Mouse (Mus musculus) liver, embryonic 12.5 days (tissue): ENCODE results near the gene Babam2. TPM values are rescaled to one million over a fixed set of nuclear protein-coding genes. Genes with fewer than 3 reads are reported as not detected.
"Not testable (repeated sequence)": the region's sequence is repeated elsewhere in the genome, so short reads cannot be mapped to it uniquely, and the experiment has no call there.

Experiments
- ATAC-seq: fragments of 200-750 bp; cut with Nextera tagmentation; 2 replicates; pipeline ENCODE4 v1.8.0; 2017; ENCODE audit warnings: moderate number of reproducible peaks, mild to moderate bottlenecking, moderate library complexity
- H3K27ac ChIP-seq: fragments of 300-500 bp; sonication (generic); 2 replicates; pipeline ENCODE4 v1.5.1; 2016; ENCODE audit warnings: mild to moderate bottlenecking
- H3K27me3 ChIP-seq: fragments of 300-500 bp; sonication (generic); replicated peaks from 2 replicates; pipeline ENCODE4 v1.6.1; 2016; ENCODE audit warnings: mild to moderate bottlenecking, moderate library complexity
- H3K36me3 ChIP-seq: fragments of 300-500 bp; sonication (generic); 2 replicates; pipeline ENCODE4 v1.6.1; 2016; ENCODE audit warnings: mild to moderate bottlenecking, moderate library complexity
- H3K4me1 ChIP-seq: fragments of 300-500 bp; sonication (generic); 2 replicates; pipeline ENCODE4 v1.6.1; 2016
- H3K4me2 ChIP-seq: fragments of 300-500 bp; sonication (generic); 2 replicates; pipeline ENCODE4 v1.6.1; 2016; ENCODE audit warnings: mild to moderate bottlenecking, moderate library complexity
- H3K4me3 ChIP-seq: fragments of 300-500 bp; sonication (generic); 2 replicates; pipeline ENCODE4 v1.5.1; 2016; ENCODE audit warnings: mild to moderate bottlenecking, moderate library complexity
- H3K9ac ChIP-seq: fragments of 300-500 bp; sonication (generic); 2 replicates; pipeline ENCODE4 v1.6.1; 2016; ENCODE audit warnings: mild to moderate bottlenecking, moderate library complexity
- H3K9me3 ChIP-seq: fragments of 300-500 bp; sonication (generic); replicated peaks from 2 replicates; pipeline ENCODE4 v1.6.1; 2016; ENCODE audit warnings: mild to moderate bottlenecking, moderate library complexity
- WGBS: fragments of 180-500 bp; shearing (Covaris S2); methylation state at CpG from one replicate; pipeline ENCODE4 v1.1.7; 2016; ENCODE audit not compliant: insufficient replicate concordance; 5-methylcytosine and 5-hydroxymethylcytosine counted together
- polyA plus RNA-seq: library from polyadenylated mRNA; unstranded; fragments of >200 nt; fragmentation: Nextera tagmentation; extraction: Ambion mirVana; gene quantifications from 2 replicates; pipeline ENCODE4 v1.2.1, GENCODE M21; 2016

Babam2 gene
- polyA plus RNA-seq, 1 experiment from 2014 or later: 41.3 TPM

GRCm38 (mm10) chr5:31792863-31793262 lies 95.4 kb downstream of the Babam2 start:
- WGBS: 72% methylated on average over 8 of the region's 8 CpGs
- no peak for ATAC-seq
- no peak overlapping the region for H3K4me2 ChIP-seq
- peaks cover 24% of the 10 kb centered on the region for H3K4me1 ChIP-seq
- H3K4me3 ChIP-seq: no peak overlapping the region
- H3K27ac ChIP-seq: no peak overlapping the region
- no peaks in the 10 kb centered on the region for H3K27me3 ChIP-seq
- no peak overlapping the region for H3K9ac ChIP-seq
- no peaks in the 10 kb centered on the region for H3K36me3 ChIP-seq
- no peaks in the 10 kb centered on the region for H3K9me3 ChIP-seq

DNA sequence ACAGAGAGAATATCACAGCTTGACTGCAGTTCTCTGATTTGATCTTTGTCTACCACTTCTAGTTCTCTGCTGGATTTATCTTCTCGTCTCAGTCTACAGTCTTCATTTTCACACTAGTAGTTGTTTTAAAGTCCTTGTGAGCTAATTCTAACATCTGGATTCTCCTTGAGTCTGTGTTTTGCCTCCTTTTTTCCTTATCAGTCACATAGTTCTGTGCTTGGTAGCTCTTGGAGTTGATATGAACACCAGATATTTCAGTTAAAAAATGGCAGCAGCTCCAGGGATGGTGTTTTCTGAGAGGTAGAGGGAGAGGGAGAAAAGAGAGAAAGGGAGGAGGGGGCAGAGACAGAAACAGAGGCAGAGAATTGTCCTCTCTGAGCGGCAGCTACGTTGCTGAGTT lies 97.9 kb downstream of the Babam2 start:
- no peak overlapping the region for H3K9ac ChIP-seq
- H3K9me3 ChIP-seq: no peaks in the 10 kb centered on the region
- H3K27me3 ChIP-seq: no peaks in the 10 kb centered on the region
- no peaks in the 10 kb centered on the region for H3K36me3 ChIP-seq
- H3K4me1 ChIP-seq: peaks cover 24% of the 10 kb centered on the region
- H3K4me3 ChIP-seq: no peak overlapping the region
- no peak overlapping the region for H3K4me2 ChIP-seq
- no peak for ATAC-seq
- no peak overlapping the region for H3K27ac ChIP-seq
- WGBS: 18% methylated on average over 3 of the region's 3 CpGs

DNA sequence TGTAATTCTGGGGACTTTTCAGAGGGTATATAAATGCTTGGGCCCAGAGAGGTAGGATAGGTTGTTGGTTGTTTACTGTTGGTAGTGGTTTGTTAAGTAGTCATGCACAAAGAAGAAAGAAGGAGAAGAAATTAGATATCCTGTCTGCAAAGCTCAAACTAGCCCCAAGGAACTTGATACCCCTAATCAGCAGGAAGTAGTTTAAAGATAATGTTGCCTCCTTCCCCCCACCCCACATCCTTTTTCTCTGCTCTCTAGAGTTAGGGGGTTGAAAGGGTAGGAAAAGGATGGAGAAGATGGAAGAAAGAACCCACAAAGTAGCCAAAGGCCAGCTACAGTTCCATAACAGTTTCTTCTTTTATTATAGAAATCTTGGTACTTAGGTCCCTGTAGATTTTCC lies 99.5 kb downstream of the Babam2 start:
- no peaks in the 10 kb centered on the region for H3K9me3 ChIP-seq
- ATAC-seq: no peak
- H3K4me3 ChIP-seq: no peak overlapping the region
- peaks cover 24% of the 10 kb centered on the region for H3K4me1 ChIP-seq
- no peak overlapping the region for H3K9ac ChIP-seq
- H3K36me3 ChIP-seq: no peaks in the 10 kb centered on the region
- no peak overlapping the region for H3K27ac ChIP-seq
- H3K4me2 ChIP-seq: no peak overlapping the region
- H3K27me3 ChIP-seq: no peaks in the 10 kb centered on the region

- 82% methylated on average over 8 of the region's 8 CpGs for WGBS
- not testable (repeated sequence) for H3K9ac ChIP-seq, ATAC-seq, H3K27me3 ChIP-seq, H3K9me3 ChIP-seq, H3K4me1 ChIP-seq, H3K4me2 ChIP-seq, H3K36me3 ChIP-seq, H3K27ac ChIP-seq, H3K4me3 ChIP-seq
These were observed 106.7 kb downstream of the Babam2 start for GRCm38 (mm10) chr5:31804211-31804610.

DNA sequence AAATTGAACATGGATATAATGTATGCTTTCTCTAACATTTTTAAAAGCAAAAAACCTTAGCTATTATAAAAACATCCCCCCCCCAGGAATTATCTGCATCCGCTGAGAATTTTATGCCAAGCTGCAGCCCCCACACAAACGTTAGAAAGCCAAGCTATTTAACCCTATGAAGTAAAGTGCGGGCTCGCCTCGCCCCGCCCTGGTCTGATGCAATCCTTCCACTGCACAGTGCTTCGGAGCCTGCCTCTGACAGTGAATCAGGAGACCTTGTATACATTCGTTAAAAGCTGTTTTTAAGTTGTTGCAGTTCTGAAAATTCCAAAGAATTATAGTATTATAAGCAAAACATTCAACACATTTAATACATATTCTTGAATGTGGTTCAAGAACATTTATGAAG lies 107.3 kb downstream of the Babam2 start:
- Histone ChIP-seq H3K9me3 (no peaks in the 10 kb centered on the region), H3K27me3 (no peaks in the 10 kb centered on the region), H3K4me1 (peaks cover 10% of the 10 kb centered on the region), H3K27ac (no peak overlapping the region), H3K36me3 (no peaks in the 10 kb centered on the region), H3K9ac (no peak overlapping the region), H3K4me2 (no peak overlapping the region), H3K4me3 (no peak overlapping the region)
- no peak for ATAC-seq
- WGBS: 46% methylated on average over 8 of the region's 8 CpGs

DNA sequence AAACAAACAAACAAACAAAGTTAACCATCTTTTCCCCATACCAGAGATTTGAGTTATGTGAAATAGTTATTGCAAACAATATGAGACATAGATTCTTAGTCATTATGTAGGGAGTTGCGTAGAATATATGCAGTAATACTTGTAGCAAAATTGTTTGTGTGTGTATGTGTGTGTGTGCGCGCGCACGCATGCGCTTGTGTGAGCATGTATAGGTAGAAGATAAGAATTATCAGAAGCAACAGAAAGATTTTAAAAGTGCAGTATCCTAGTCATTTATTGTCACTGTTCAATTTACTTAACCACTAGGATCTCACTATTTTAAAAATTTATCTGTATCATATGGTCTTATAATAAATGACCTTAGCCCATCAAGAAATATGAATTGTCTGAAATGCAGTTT lies 109.8 kb downstream of the Babam2 start:
- no peak overlapping the region for H3K4me3 ChIP-seq
- H3K27ac ChIP-seq: no peak overlapping the region
- 87% methylated on average over 6 of the region's 6 CpGs for WGBS
- H3K4me1 ChIP-seq: peaks cover 23% of the 10 kb centered on the region
- no peaks in the 10 kb centered on the region for H3K9me3 ChIP-seq
- H3K27me3 ChIP-seq: no peaks in the 10 kb centered on the region
- no peak overlapping the region for H3K9ac ChIP-seq
- no peaks in the 10 kb centered on the region for H3K36me3 ChIP-seq
- ATAC-seq: no peak
- no peak overlapping the region for H3K4me2 ChIP-seq

DNA sequence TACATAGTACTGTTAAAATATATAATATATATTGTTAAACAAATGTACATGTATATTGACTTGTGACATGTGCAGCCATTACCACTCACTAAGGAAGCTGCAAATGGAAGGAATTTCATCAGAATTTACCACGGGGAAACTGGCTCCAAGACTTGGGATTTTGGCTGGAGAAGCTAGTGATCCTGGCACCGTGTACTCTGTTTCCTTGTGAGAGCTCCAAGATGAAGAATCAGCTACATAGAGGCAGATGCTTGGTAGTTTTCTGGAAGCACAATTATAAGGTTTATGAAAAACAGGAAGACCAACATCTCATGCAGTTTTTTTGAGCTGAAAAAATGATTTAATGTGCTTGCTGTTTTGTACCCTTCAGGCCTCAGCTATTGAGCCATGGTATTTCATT lies 110.8 kb downstream of the Babam2 start:
- Histone ChIP-seq H3K27ac (no peak overlapping the region), H3K9me3 (no peaks in the 10 kb centered on the region), H3K9ac (no peak overlapping the region), H3K27me3 (no peaks in the 10 kb centered on the region), H3K4me2 (no peak overlapping the region), H3K4me3 (no peak overlapping the region), H3K36me3 (no peaks in the 10 kb centered on the region), H3K4me1 (peaks cover 23% of the 10 kb centered on the region)
- 78% methylated on average over 2 of the region's 2 CpGs for WGBS
- ATAC-seq: no peak

- H3K9me3 ChIP-seq: no peaks in the 10 kb centered on the region
- peak overlapping the region; percentile 37; the same call in 1 of the 2 replicates for H3K4me2 ChIP-seq
- no peaks in the 10 kb centered on the region for H3K27me3 ChIP-seq
- no peak overlapping the region for H3K9ac ChIP-seq
- H3K4me1 ChIP-seq: peaks cover 18% of the 10 kb centered on the region
- no peak overlapping the region for H3K27ac ChIP-seq
- peak; percentile 59; the same call in 1 of the 2 replicates for ATAC-seq
- H3K4me3 ChIP-seq: no peak overlapping the region
- 38% methylated on average over 12 of the region's 12 CpGs for WGBS
- H3K36me3 ChIP-seq: no peaks in the 10 kb centered on the region
These were observed 113.5 kb downstream of the Babam2 start for GRCm38 (mm10) chr5:31810796-31811662.

- no peak for ATAC-seq
- H3K4me1 ChIP-seq: peaks cover 18% of the 10 kb centered on the region
- H3K4me2 ChIP-seq: no peak overlapping the region
- no peaks in the 10 kb centered on the region for H3K9me3 ChIP-seq
- WGBS: 83% methylated on average over 1 of the region's 1 CpGs
- H3K27me3 ChIP-seq: no peaks in the 10 kb centered on the region
- no peak overlapping the region for H3K9ac ChIP-seq
- H3K4me3 ChIP-seq: no peak overlapping the region
- no peak overlapping the region for H3K27ac ChIP-seq
- H3K36me3 ChIP-seq: no peaks in the 10 kb centered on the region
These were observed 114.1 kb downstream of the Babam2 start for GRCm38 (mm10) chr5:31811663-31812001.

DNA sequence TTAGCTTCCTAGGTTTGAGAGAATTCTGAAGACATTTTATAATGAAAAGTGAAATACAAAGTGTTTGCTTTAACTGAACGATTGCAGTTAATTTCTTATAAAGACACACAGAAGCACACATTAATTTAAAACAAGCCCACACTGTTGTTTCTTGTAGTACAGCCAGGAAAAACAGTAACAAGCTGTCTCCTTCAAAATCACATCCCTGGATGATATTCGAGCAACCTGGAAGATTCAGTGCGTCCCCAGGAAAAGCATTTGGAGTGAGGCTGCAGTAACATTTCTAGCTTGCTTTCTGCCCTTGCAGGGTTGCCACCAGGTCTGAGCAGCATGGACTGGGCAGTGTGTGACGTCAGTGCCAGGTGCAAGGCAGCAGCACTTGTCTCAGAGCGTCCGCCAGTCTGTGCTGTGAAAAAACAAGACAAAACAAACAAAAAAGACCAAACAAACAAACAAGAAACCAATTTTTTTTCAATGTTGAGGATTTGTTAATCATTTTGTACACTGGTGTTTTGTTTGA lies 115.7 kb downstream of the Babam2 start:
- Histone ChIP-seq H3K4me2 (no peak overlapping the region), H3K4me1 (peaks cover 15% of the 10 kb centered on the region), H3K27ac (no peak overlapping the region), H3K36me3 (no peaks in the 10 kb centered on the region), H3K9ac (no peak overlapping the region), H3K27me3 (no peaks in the 10 kb centered on the region), H3K4me3 (no peak overlapping the region), H3K9me3 (no peaks in the 10 kb centered on the region)
- no peak for ATAC-seq
- 83% methylated on average over 6 of the region's 6 CpGs for WGBS

GRCm38 (mm10) chr5:31814068-31814467 lies 116.6 kb downstream of the Babam2 start:
- WGBS: 53% methylated on average over 4 of the region's 4 CpGs
- Histone ChIP-seq H3K27ac (no peak overlapping the region), H3K36me3 (no peaks in the 10 kb centered on the region), H3K9me3 (no peaks in the 10 kb centered on the region), H3K27me3 (no peaks in the 10 kb centered on the region), H3K9ac (no peak overlapping the region), H3K4me1 (peaks cover 15% of the 10 kb centered on the region), H3K4me3 (no peak overlapping the region), H3K4me2 (no peak overlapping the region)
- no peak for ATAC-seq

DNA sequence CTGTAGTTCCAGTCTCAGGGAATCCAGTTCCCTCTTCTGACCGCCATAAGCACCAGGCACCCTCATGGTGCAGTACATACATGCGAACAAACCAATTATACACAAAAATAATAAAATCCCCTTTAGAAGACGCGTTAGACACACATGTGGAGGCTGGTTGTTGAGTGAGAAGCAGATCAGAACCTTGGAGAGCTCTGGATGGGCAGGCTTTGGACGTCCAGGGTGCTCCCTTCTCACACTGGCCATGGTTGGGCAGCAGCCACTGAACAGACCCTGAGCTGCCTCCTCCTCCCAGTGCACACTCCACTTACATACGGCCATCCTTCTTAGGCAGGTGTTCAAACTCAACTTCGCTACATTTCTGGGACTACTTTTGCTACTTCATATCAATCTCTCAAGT lies 117.6 kb downstream of the Babam2 start:
- Histone ChIP-seq H3K4me3 (no peak overlapping the region), H3K36me3 (no peaks in the 10 kb centered on the region), H3K9me3 (no peaks in the 10 kb centered on the region), H3K4me1 (peaks cover 12% of the 10 kb centered on the region), H3K4me2 (no peak overlapping the region), H3K27me3 (no peaks in the 10 kb centered on the region), H3K27ac (no peak overlapping the region), H3K9ac (no peak overlapping the region)
- WGBS: 71% methylated on average over 7 of the region's 7 CpGs
- ATAC-seq: no peak

DNA sequence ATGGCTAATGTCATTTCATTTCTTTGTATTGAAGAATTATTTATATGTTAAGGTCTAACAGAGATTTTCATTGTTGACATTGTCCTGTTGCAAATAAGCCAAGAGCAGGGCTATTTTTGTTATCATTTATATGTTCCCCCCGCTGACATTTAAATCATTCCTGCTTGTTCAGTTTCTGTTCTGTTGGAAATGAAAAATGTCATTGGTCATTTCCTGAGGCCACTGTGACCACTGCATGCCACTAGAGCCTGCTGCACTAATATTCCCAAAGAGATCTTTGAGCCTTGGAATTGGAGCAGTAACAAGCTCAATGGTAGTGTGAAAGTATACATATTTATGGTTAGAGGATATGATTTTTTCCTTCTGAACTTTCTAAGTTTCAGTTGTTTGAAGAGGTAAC lies 118.6 kb downstream of the Babam2 start:
- Histone ChIP-seq H3K4me3 (no peak overlapping the region), H3K4me1 (peaks cover 2% of the 10 kb centered on the region), H3K27ac (no peak overlapping the region), H3K4me2 (no peak overlapping the region), H3K27me3 (no peaks in the 10 kb centered on the region), H3K9me3 (no peaks in the 10 kb centered on the region), H3K9ac (no peak overlapping the region), H3K36me3 (no peaks in the 10 kb centered on the region)
- no peak for ATAC-seq
- 67% methylated on average over 1 of the region's 1 CpGs for WGBS
